Mouse (Mus musculus) CD4-positive, CD25-positive, alpha-beta regulatory T cell, adult 4 months (primary cell): ENCODE measurements around the gene Tgfbr2. TPM values are rescaled to one million over a fixed set of nuclear protein-coding genes. Genes with fewer than 3 reads are reported as not detected.

ENCODE experiments used
- ATAC-seq: one replicate; pipeline ENCODE4 v1.8.0; 2017
- polyA plus RNA-seq, 2 experiments: library from polyadenylated mRNA; unstranded; fragments of 100-300 nt; shearing (Covaris generic); gene quantifications; one replicate each; pipeline ENCODE4 v1.2.1; 2017

The Tgfbr2 gene
- polyA plus RNA-seq, 2 experiments from 2014 or later: 24.3 to 26.3 TPM

- ATAC-seq: no peak
Measured at GRCm38 (mm10) chr9:116150725-116151396, 24.3 kb downstream of the Tgfbr2 start.

- ATAC-seq: no peak
Measured at GRCm38 (mm10) chr9:116148809-116149208, 26.4 kb downstream of the Tgfbr2 start.

- ATAC-seq: no peak
Measured at GRCm38 (mm10) chr9:116146235-116146634, 28.9 kb downstream of the Tgfbr2 start.

GRCm38 (mm10) chr9:116145231-116145641 is 29.9 kb downstream of the Tgfbr2 start:
- peak; percentile 92 for ATAC-seq

DNA sequence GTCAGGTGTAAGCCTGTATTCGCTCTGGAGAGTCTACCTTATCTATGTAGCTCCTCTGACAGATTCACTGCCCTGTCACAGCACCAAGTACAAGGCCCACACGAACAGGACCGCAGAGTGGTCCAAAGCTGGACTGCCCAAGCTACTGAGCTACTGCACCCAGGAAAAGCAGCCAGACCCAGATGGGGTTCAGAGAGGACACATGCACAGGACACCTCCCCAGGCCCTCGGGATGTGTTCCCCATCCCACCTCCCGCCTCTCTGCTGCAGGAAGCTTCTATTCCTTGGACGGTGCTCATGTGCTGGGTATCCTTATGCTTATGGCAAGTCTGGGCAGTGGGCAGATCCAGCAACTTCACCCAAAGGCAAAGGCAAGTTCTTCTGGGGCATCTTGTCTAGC is 34.7 kb downstream of the Tgfbr2 start:
- no peak for ATAC-seq

DNA sequence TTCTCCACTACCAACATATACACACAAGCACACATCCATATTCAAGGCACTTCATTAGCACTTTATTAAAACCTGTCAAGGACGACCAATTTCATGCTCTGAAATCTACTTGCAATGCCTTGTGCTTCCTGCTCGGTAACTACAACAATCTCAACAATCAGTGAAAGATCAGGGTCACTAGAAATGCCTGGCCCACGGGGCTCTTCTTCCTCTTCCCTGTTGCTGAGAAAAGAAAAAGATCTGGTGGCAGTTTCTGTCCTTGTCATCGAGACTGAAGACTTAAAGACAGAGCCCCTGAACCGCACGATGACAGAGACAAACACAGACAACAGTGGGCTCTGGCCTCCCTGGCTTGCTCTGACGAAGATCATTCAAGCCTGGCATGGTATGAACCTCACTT is 35.6 kb downstream of the Tgfbr2 start:
- peak; percentile 31 for ATAC-seq

GRCm38 (mm10) chr9:116138595-116139134 is 36.5 kb downstream of the Tgfbr2 start:
- ATAC-seq: peak; percentile 17

DNA sequence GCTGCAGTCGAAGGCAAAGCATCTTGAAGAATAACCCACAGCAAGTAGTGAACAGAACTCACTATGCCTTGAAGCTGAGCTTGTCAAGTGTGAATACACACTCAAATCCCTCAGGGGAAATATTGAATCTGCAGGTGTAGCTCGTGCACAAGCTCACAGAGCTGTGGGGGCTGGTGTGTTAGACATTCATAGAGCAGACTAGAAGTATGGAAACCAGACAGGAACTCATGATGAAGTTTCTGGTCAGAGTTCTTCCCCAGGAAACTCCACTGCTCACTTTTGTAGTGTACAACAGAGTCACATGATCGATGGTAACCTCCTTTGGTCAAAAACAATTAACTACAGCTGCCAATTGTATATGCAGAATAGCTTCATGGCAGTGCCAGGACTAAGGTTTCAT is 37.5 kb downstream of the Tgfbr2 start:
- ATAC-seq: peak; percentile 33

GRCm38 (mm10) chr9:116136811-116137210 is 38.3 kb downstream of the Tgfbr2 start:
- ATAC-seq: peak; percentile 36

- ATAC-seq: no peak
Measured at GRCm38 (mm10) chr9:116136146-116136545, 39.0 kb downstream of the Tgfbr2 start.

DNA sequence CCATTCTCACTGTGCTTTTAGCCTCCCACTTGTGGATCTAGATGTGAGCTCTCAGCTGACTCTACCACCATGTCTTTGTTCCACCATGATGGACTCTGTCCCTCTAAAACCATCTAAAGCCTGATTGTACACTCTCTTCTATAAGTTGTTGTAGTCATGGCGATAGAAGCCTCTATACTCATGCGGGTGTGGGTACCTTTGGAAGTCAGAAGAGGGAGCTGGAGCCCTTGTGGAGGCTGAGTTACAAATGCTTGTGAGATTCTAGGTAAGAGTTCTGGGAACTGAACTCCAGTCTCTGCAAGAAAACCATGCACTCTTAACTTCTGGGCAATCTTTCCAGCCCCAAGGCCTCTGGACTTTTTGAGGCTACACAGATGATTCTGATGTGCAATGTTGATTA is 40.7 kb downstream of the Tgfbr2 start:
- ATAC-seq: peak; percentile 46

DNA sequence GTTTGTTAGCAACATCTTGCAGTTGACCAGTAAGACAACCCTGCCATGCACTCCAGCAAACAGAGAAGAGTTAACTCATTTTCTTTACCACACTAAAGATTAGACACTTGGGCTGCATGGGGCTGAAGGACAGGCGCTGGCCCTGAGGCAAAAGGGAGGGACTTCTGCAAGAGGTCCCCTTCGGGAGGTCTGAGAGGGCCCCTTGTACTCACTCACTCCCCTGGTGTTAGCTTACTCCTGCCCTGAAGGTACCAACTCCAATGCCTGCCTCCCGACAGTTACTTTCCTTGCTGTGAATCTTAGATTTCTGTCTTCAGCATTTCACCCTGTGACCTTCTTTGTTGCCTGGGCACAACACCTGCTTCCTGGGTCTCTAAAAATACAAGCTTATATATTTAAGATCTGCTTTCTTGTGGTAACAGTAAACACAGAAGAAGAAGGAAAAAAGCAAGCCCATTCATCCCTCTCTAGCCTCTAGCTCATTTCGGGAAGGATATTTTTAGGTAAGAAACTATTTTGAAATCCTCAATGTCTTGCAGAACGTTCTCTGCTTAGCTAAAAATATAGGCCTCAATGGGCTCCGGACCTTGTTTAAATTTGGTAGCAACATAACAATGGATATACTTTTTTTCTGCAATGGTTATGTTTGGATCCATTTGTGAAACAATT is 41.7 kb downstream of the Tgfbr2 start:
- ATAC-seq: no peak

DNA sequence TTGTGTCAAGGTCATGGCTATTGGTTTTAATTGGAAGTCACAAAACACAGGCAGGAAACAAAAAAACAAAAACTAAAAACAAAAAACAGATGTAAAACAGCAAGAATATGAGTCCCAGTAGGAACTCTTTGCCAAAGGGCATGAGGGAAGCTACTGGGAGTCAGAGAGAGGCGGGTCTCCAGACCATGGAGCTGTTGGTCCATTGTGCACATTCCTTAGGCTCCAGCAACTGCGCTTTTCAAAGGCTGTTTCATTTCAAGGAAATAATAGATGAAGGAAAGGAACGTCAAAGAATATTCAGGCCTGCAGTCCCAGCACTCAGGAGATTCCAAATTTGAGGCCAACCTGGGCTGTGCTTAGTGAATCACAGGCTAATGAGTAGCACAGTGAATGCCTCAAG is 46.3 kb downstream of the Tgfbr2 start:
- no peak for ATAC-seq

DNA sequence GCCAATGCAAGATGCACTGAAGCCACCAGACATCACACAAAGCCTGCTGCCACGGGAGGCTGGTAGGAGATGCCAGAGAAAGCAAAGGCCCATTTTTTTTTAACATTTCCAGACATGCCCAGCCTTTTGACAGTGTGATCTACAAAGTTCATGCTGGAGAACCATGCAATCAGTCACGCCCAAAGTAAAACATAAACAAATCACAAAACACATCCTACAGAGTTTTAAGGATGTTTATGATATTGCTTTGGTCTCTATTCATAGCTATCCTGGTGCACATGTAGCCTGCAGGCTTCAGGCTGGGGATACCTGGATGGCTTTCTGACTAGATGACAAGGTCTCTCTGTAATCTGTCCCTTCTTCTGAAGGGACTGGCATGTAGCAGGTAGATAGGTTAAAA is 46.8 kb downstream of the Tgfbr2 start:
- no peak for ATAC-seq

GRCm38 (mm10) chr9:116126494-116126893 is 48.7 kb downstream of the Tgfbr2 start:
- ATAC-seq: peak; percentile 4

DNA sequence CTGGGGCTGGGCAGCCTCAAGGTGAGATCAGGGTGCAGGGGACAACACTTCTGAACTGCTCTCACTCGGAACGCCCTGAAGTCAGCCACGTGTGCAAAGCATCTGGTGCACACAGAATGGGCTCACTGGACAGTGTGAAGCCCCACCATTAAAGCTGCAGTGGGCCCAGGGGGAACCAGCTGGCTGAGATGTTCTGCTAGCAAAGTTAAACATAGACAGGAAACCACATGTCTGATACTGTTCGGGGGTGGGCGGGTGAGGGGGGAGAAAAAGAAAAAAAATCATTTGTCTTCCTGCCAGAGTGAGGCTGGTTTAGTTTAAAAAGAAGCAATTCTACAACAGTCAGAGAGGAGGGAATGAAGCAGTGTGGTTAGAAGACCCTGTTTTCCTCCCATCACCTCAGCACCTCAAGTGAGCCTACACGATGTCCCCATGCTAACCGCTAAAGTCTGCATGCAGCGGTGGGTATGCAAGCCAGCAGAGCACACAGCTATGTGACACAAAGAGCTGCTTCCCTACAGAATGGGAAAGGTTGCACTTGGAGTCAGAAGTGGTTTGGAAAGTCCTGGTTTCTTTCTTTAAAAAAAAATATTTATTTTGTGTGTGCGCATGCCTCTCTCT is 52.1 kb downstream of the Tgfbr2 start:
- ATAC-seq: peak; percentile 81

DNA sequence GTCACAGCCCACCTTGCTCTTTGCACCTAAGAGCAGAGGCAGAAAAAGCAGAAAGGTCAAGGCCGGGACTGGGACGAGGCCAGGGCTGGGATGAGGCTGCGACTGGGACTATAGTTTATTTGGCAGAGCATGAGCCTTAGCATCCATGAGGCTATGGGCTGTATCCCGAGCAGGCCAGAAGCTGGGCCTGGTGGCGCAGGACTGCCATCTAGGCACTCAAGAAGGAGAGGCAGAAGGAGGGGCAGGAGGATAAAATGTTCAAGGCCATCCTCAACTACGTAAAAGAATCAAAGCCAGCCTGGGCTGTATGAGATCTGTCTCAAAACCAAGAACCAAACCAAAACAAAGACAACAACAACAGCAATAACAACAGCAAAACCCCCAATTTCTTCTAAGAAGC is 52.6 kb downstream of the Tgfbr2 start:
- peak; percentile 19 for ATAC-seq

GRCm38 (mm10) chr9:116121472-116121871 is 53.7 kb downstream of the Tgfbr2 start:
- ATAC-seq: no peak

GRCm38 (mm10) chr9:116119990-116120389 is 55.2 kb downstream of the Tgfbr2 start:
- ATAC-seq: no peak

DNA sequence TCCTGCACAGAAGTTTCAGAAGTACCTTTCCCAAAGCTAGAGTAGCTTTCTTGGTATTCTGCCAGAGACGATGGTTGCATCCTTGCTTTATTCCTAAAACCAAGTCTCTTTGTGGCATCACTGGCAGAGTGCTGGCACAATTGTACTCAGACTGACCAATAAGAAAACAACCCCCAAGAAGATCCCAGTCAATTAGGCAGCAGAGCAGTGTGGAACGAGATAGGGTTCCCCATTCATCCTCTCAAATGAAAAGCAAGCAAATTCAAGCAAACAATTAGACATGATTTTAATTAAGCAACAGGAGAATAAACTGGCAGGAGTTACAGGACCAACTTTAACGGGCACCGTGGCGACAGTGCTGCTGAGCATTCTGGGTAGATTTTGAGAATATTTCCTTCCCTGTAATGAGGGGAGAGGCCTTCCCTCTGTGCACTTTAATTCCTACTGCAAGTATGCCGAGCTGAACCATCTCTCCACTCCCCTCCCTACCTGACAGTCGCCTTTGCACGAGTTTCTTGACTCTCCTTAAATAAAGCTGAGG is 56.8 kb downstream of the Tgfbr2 start:
- ATAC-seq: no peak

GRCm38 (mm10) chr9:116115875-116116274 is 59.3 kb downstream of the Tgfbr2 start:
- no peak for ATAC-seq

DNA sequence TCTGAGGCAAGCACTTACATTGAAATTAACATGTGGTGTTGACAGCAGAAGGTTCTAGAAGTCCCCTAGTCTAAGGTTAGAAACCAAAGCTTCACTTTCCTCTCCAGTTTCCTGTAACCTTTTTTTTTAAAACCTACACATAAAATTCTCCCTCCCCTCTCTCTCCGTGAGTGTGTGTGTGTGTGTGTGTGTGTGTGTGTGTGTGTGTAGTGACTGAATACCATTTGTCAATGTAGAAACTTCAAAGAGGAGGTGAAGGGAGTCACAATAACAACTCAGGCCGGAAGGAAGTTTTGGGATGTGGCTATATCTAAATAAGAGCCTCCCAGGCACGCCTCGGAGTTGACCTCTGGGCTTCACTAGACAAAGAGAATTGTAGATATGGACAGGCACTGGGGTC is 60.8 kb downstream of the Tgfbr2 start:
- ATAC-seq: peak; percentile 90
